Mouse (Mus musculus): ENCODE results near the gene Foxr1. TPM values are rescaled to one million over a fixed set of nuclear protein-coding genes. Genes with fewer than 3 reads are reported as not detected.

Foxr1 gene
- polyA plus RNA-seq, 1 experiment from 2014 or later, result not detected

DNA sequence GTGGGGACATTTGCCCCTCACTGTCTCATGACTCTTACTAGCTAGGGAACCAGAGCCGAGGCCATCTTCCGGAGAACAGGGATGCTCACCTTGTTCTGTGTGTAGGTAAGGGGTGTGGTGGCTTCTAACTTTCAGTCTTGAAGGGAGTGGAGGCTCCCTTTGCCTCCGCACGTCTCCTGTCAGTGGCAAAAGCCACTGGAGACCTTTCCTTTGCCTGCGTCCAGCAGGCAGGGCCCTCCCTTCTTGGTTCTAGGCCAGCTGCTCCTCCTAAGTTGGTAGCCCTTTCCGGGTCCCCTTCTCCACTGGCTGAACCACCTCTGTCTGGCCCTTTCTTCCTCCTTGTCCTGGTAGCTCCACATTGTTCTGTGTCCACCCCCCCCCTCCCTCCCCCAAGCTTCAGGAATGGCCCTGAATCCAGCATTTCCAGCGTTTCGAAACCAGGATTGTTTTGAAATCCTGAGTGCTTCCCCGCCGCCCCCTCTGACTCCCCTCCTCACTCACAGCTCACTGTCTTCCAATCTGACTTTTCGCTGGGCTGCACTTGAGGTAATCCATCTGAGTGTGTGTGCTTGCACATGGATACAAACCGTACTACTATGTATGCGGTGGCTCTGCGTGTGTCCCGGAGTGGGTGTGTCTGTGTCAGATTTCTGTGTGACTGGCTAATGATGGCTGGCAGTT is 45.9 kb upstream of the Foxr1 start:
- H3K9me3 ChIP-seq (ENCODE audit: low read length), result no peaks in the 10 kb centered on the region
- peak overlapping the region; percentile 96 for H3K27ac ChIP-seq (ENCODE audit: low read length)
- peak overlapping the region; percentile 88 for H3K4me3 ChIP-seq (ENCODE audit: low read depth, low read length)
- no peaks in the 10 kb centered on the region for H3K27me3 ChIP-seq (replicated peaks; ENCODE audit: insufficient read depth, low read length)
- no peaks in the 10 kb centered on the region for H3K36me3 ChIP-seq (ENCODE audit: insufficient read depth, low read length)
- H3K9ac ChIP-seq (replicated peaks; ENCODE audit: low read depth), result peak overlapping the region; percentile 29; the same call in 1 of the 2 replicates
- peak overlapping the region; percentile 77 for H3K4me2 ChIP-seq (replicated peaks; ENCODE audit: low read depth, low read length)
- ATAC-seq (peak; percentile 22), DNase-seq (ENCODE audit: low spot score) (peak; percentile 91)
- 7% methylated on average over 15 of the region's 15 CpGs for WGBS
- no peak for TF ChIP-seq EP300 (IDR thresholded peaks at IDR 0.05)
- H3K4me1 ChIP-seq (ENCODE audit: insufficient read depth, low read depth, low read length), result peaks cover 52% of the 10 kb centered on the region

- H3K4me2 ChIP-seq (replicated peaks; ENCODE audit: low read depth, low read length), result peak overlapping the region; percentile 77
- WGBS, result 9% methylated on average over 3 of the region's 3 CpGs
- no peak for TF ChIP-seq CTCF (IDR thresholded peaks at IDR 0.05)
- no peak for TF ChIP-seq EP300 (IDR thresholded peaks at IDR 0.05)
- peak overlapping the region; percentile 88 for H3K4me3 ChIP-seq (ENCODE audit: low read depth, low read length)
- ATAC-seq, result peak; percentile 24
- H3K36me3 ChIP-seq (ENCODE audit: insufficient read depth, low read length), result no peaks in the 10 kb centered on the region
- H3K9me3 ChIP-seq (ENCODE audit: low read length), result no peaks in the 10 kb centered on the region
- peak; percentile 86 for DNase-seq (ENCODE audit: low spot score)
- H3K27ac ChIP-seq (ENCODE audit: low read length), result peak overlapping the region; percentile 96
- peaks cover 52% of the 10 kb centered on the region for H3K4me1 ChIP-seq (ENCODE audit: insufficient read depth, low read depth, low read length)
- H3K27me3 ChIP-seq (replicated peaks; ENCODE audit: insufficient read depth, low read length), result no peaks in the 10 kb centered on the region
- 0 out of 2 replicates have a peak overlapping the region, but pooled peaks have one; percentile 32 for H3K9ac ChIP-seq (replicated peaks; ENCODE audit: low read depth)
Observed at GRCm38 (mm10) chr9:44486335-44486734, 45.4 kb upstream of the Foxr1 start.

DNA sequence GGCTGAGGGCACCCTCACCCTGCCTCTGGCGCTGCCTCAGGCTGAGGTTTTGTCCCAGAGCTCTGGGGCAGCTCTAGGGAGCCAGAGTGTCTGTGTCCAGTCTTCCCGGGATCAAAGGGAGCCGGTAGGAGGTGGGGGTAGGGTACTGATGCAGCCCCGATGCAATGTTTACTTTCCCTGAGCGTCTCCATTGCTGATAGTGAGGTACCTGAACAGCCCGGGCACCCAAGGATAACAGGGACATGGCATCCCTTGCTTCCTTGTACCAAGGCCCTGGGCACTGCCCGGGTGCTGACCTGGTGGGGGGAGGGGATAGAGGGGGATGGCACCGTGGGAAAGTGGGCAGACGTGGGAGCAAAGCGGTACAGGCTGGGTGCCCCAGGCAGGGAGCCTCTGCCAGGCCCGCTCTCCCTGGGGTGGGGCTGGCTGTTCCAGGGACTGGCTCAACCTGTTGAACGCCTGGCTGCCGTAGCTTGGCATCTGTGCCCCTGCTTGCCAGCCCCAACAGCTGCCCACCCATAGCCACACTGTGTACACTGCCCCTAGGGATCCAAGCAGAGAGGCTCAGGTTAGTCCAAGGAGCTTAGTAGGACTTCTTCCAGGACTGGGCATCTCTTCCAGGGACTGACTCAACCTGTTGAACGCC is 44.7 kb upstream of the Foxr1 start:
- peak overlapping the region; percentile 96 for H3K27ac ChIP-seq (ENCODE audit: low read length)
- peak overlapping the region; percentile 77 for H3K4me2 ChIP-seq (replicated peaks; ENCODE audit: low read depth, low read length)
- WGBS, result 21% methylated on average over 14 of the region's 14 CpGs
- H3K36me3 ChIP-seq (ENCODE audit: insufficient read depth, low read length), result no peaks in the 10 kb centered on the region
- H3K4me3 ChIP-seq (ENCODE audit: low read depth, low read length), result peak overlapping the region; percentile 88
- no peak for TF ChIP-seq CTCF (IDR thresholded peaks at IDR 0.05)
- no peak for TF ChIP-seq EP300 (IDR thresholded peaks at IDR 0.05)
- H3K9ac ChIP-seq (replicated peaks; ENCODE audit: low read depth), result peak overlapping the region; percentile 32
- DNase-seq (ENCODE audit: low spot score), result peak; percentile 53
- no peaks in the 10 kb centered on the region for H3K9me3 ChIP-seq (ENCODE audit: low read length)
- ATAC-seq, result peak; percentile 3; the same call in 1 of the 2 replicates
- peaks cover 49% of the 10 kb centered on the region for H3K4me1 ChIP-seq (ENCODE audit: insufficient read depth, low read depth, low read length)
- H3K27me3 ChIP-seq (replicated peaks; ENCODE audit: insufficient read depth, low read length), result no peaks in the 10 kb centered on the region

- Histone ChIP-seq H3K9ac (replicated peaks; ENCODE audit: low read depth) (peak overlapping the region; percentile 32; the same call in 1 of the 2 replicates), H3K36me3 (ENCODE audit: insufficient read depth, low read length) (no peaks in the 10 kb centered on the region), H3K27me3 (replicated peaks; ENCODE audit: insufficient read depth, low read length) (no peaks in the 10 kb centered on the region), H3K4me3 (ENCODE audit: low read depth, low read length) (peak overlapping the region; percentile 88), H3K4me1 (ENCODE audit: insufficient read depth, low read depth, low read length) (peaks cover 45% of the 10 kb centered on the region), H3K27ac (ENCODE audit: low read length) (peak overlapping the region; percentile 96), H3K9me3 (ENCODE audit: low read length) (no peaks in the 10 kb centered on the region), H3K4me2 (replicated peaks; ENCODE audit: low read depth, low read length) (peak overlapping the region; percentile 77)
- ATAC-seq (no peak), DNase-seq (ENCODE audit: low spot score) (no peak)
- no peak for TF ChIP-seq CTCF (IDR thresholded peaks at IDR 0.05)
- WGBS, result 23% methylated on average over 6 of the region's 6 CpGs
Observed at GRCm38 (mm10) chr9:44485105-44485515, 44.2 kb upstream of the Foxr1 start.

GRCm38 (mm10) chr9:44484311-44485104 is 43.6 kb upstream of the Foxr1 start:
- Histone ChIP-seq H3K27me3 (replicated peaks; ENCODE audit: insufficient read depth, low read length) (no peaks in the 10 kb centered on the region), H3K27ac (ENCODE audit: low read length) (peak overlapping the region; percentile 96), H3K9me3 (ENCODE audit: low read length) (no peaks in the 10 kb centered on the region), H3K9ac (replicated peaks; ENCODE audit: low read depth) (peak overlapping the region; percentile 92), H3K4me2 (replicated peaks; ENCODE audit: low read depth, low read length) (peak overlapping the region; percentile 77), H3K36me3 (ENCODE audit: insufficient read depth, low read length) (no peaks in the 10 kb centered on the region), H3K4me1 (ENCODE audit: insufficient read depth, low read depth, low read length) (peaks cover 44% of the 10 kb centered on the region), H3K4me3 (ENCODE audit: low read depth, low read length) (peak overlapping the region; percentile 88)
- no peak for TF ChIP-seq EP300 (IDR thresholded peaks at IDR 0.05)
- no peak for TF ChIP-seq CTCF (IDR thresholded peaks at IDR 0.05)
- WGBS, result 8% methylated on average over 7 of the region's 7 CpGs
- ATAC-seq (no peak), DNase-seq (ENCODE audit: low spot score) (peak; percentile 31)

DNA sequence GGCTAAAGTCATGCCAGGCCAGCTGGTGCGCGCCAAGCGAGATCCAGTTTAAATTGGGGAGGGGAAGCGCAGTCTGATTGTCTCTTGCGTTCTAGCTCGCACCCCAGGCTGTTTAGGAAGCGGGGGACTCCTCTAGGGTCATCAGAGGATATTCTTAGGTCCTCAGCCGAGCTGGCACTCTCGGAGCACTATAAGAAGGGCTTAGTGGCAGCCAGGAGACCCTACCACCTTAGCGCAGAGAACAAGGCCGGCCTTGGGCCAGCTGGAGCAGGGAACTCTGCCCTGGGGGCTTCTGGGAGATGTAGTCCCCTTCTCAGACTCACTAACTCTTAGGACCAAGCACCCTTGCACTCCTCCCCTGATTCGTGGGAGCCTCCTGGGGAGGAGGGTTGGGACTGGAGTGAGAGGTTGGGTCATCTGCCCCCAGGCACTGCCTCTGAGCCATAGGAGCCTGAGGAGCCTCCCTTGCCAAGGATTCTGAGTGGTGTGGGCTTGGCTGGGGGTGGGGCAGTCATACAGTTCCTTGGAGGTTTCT is 42.6 kb upstream of the Foxr1 start:
- H3K36me3 ChIP-seq (ENCODE audit: insufficient read depth, low read length), result no peaks in the 10 kb centered on the region
- peak; percentile 43 for ATAC-seq
- H3K27me3 ChIP-seq (replicated peaks; ENCODE audit: insufficient read depth, low read length), result no peaks in the 10 kb centered on the region
- 1% methylated on average over 12 of the region's 12 CpGs for WGBS
- H3K9ac ChIP-seq (replicated peaks; ENCODE audit: low read depth), result peak overlapping the region; percentile 92
- peak overlapping the region; percentile 88 for H3K4me3 ChIP-seq (ENCODE audit: low read depth, low read length)
- H3K27ac ChIP-seq (ENCODE audit: low read length), result peak overlapping the region; percentile 96
- H3K4me1 ChIP-seq (ENCODE audit: insufficient read depth, low read depth, low read length), result peaks cover 34% of the 10 kb centered on the region
- TF ChIP-seq CTCF (IDR thresholded peaks at IDR 0.05) (no peak), EP300 (IDR thresholded peaks at IDR 0.05) (no peak; the same call in 1 of the 2 replicates)
- DNase-seq (ENCODE audit: low spot score), result peak; percentile 96
- peak overlapping the region; percentile 77 for H3K4me2 ChIP-seq (replicated peaks; ENCODE audit: low read depth, low read length)
- no peaks in the 10 kb centered on the region for H3K9me3 ChIP-seq (ENCODE audit: low read length)
